Mouse (Mus musculus) adrenal gland, adult 10 weeks (tissue): ENCODE measurements around the gene Cylc1. TPM values are rescaled to one million over a fixed set of nuclear protein-coding genes. Genes with fewer than 3 reads are reported as not detected.

Experiments
- polyA plus RNA-seq: library from polyadenylated mRNA; stranded (reverse); fragments of 350-450 nt; fragmentation: Illumina TruSeq; extraction: RNeasy Lipid Tissue Mini Kit (QIAGEN cat#74804); gene quantifications from one replicate; pipeline ENCODE4 v1.2.3, GENCODE M21; 2014; ENCODE audit warnings: low read depth, low replicate concordance

Cylc1 gene
- polyA plus RNA-seq, result not detected

DNA sequence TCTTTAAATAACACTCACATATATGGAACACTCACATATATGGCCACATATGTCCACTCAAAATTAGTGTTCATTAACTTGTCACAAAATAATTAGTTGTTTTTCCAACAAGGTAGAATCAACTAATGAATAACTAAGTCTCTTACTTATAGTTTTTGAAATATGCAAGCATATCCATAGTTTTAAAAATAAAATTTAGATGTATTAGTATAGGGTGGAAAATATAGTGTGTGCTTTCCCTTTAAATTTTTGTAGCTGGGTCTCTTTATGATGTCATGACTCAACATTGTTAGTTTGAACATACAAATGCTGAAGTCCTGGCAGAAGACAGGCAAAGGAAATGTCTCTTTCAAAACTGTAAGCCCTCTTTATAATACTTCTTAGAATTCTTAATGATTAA lies at the start of gene Cylc1:
Gene Cylc1, plus strand, starts transcription at position 301 of the 400 bp plus-strand sequence.

DNA sequence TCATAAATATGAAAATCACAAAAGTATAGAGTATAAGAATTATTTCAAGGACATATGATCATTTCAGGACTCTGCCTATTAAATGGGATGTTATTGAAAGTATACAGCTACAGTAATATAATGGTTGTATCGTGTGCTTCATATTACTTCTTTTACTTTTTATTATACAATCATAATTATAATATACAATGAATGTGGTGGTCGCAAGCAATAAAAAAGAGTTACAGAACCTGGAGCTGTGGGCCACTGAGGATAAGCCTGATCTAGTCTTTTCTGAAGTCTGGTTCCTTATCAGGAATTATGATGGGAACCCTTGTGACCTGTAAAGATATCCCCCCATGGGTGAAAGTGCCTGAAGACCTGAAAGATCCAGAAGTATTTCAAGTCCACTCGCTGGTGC lies 57.8 kb downstream of the Cylc1 start, which contains the start of gene Gm10112:
Gene Gm10112, plus strand, starts transcription at position 301 of the 400 bp plus-strand sequence.

Other genes with a start within 250 kb of the Cylc1 start
- not detected for gene Gm10112, start 57.9 kb downstream of the Cylc1 start, polyA plus RNA-seq